Mouse (Mus musculus): Measurements from ENCODE around the gene Asna1. TPM values are rescaled to one million over a fixed set of nuclear protein-coding genes. Genes with fewer than 3 reads are reported as not detected.

The Asna1 gene
- polyA plus RNA-seq, 1 experiment from 2014 or later: 116 TPM

- peak; percentile 4; the same call in 1 of the 2 replicates for TF ChIP-seq CTCF (IDR thresholded peaks at IDR 0.05; ENCODE audit: low read depth)
- no peak for DNase-seq (ENCODE audit: low spot score)
- ATAC-seq (replicated peaks; ENCODE audit: low FRiP score, low read depth): no peak
- Histone ChIP-seq H3K9me3 (replicated peaks; ENCODE audit: low read length) (no peaks in the 10 kb centered on the region), H3K9ac (ENCODE audit: low read depth, low read length) (no peak overlapping the region), H3K4me2 (ENCODE audit: low read length) (no peak overlapping the region), H3K4me3 (replicated peaks; ENCODE audit: low read depth, low read length) (no peak overlapping the region), H3K27me3 (ENCODE audit: insufficient read depth, low read length) (no peaks in the 10 kb centered on the region; the same call in 1 of the 2 replicates), H3K27ac (no peak overlapping the region), H3K36me3 (ENCODE audit: insufficient read depth, low read length) (peaks cover 30% of the 10 kb centered on the region), H3K4me1 (replicated peaks; ENCODE audit: insufficient read depth, low read length) (no peaks in the 10 kb centered on the region; the same call in 1 of the 2 replicates)
- 65% methylated on average over 5 of the region's 5 CpGs for WGBS
Measured at GRCm38 (mm10) chr8:85017209-85017608, 7.9 kb downstream of the Asna1 start.

- peaks cover 27% of the 10 kb centered on the region for H3K36me3 ChIP-seq (ENCODE audit: insufficient read depth, low read length)
- no peaks in the 10 kb centered on the region; the same call in 1 of the 2 replicates for H3K27me3 ChIP-seq (ENCODE audit: insufficient read depth, low read length)
- TF ChIP-seq CTCF (IDR thresholded peaks at IDR 0.05; ENCODE audit: low read depth): no peak
- no peak overlapping the region for H3K4me2 ChIP-seq (ENCODE audit: low read length)
- DNase-seq (ENCODE audit: low spot score) (no peak), ATAC-seq (replicated peaks; ENCODE audit: low FRiP score, low read depth) (no peak)
- no peak overlapping the region for H3K4me3 ChIP-seq (replicated peaks; ENCODE audit: low read depth, low read length)
- no peak overlapping the region for H3K9ac ChIP-seq (ENCODE audit: low read depth, low read length)
- no peaks in the 10 kb centered on the region; the same call in 1 of the 2 replicates for H3K4me1 ChIP-seq (replicated peaks; ENCODE audit: insufficient read depth, low read length)
- H3K9me3 ChIP-seq (replicated peaks; ENCODE audit: low read length): no peaks in the 10 kb centered on the region
- H3K27ac ChIP-seq: no peak overlapping the region
- 74% methylated on average over 10 of the region's 10 CpGs for WGBS
Measured at GRCm38 (mm10) chr8:85016724-85017123, 8.4 kb downstream of the Asna1 start.

GRCm38 (mm10) chr8:85014431-85014830 is 10.7 kb downstream of the Asna1 start, which contains the start of gene Best2:
TSS of gene Best2 (minus strand) at chr8:85014531.
- no peak within 1 kb of the TSS for H3K27ac ChIP-seq
- peaks cover 6% of the 10 kb centered on the region; the same call in 1 of the 2 replicates for H3K27me3 ChIP-seq (ENCODE audit: insufficient read depth, low read length)
- ATAC-seq (replicated peaks; ENCODE audit: low FRiP score, low read depth): no peak
- peak within 1 kb of the TSS; percentile 54 for H3K4me2 ChIP-seq (ENCODE audit: low read length)
- DNase-seq (ENCODE audit: low spot score): no peak
- peak within 1 kb of the TSS; percentile 13; the same call in 1 of the 2 replicates for H3K4me3 ChIP-seq (replicated peaks; ENCODE audit: low read depth, low read length)
- no peaks in the 10 kb centered on the region; the same call in 1 of the 2 replicates for H3K4me1 ChIP-seq (replicated peaks; ENCODE audit: insufficient read depth, low read length)
- 51% methylated on average over 2 of the region's 2 CpGs for WGBS
- peaks cover 18% of the 10 kb centered on the region for H3K36me3 ChIP-seq (ENCODE audit: insufficient read depth, low read length)
- H3K9me3 ChIP-seq (replicated peaks; ENCODE audit: low read length): no peaks in the 10 kb centered on the region
- TF ChIP-seq CTCF (IDR thresholded peaks at IDR 0.05; ENCODE audit: low read depth): no peak
- H3K9ac ChIP-seq (ENCODE audit: low read depth, low read length): no peak within 1 kb of the TSS; the same call in 1 of the 2 replicates

- 5% methylated on average over 25 of the region's 26 CpGs for WGBS
- H3K27me3 ChIP-seq (ENCODE audit: insufficient read depth, low read length): peaks cover 6% of the 10 kb centered on the region; the same call in 1 of the 2 replicates
- no peaks in the 10 kb centered on the region; the same call in 1 of the 2 replicates for H3K4me1 ChIP-seq (replicated peaks; ENCODE audit: insufficient read depth, low read length)
- no peak overlapping the region; the same call in 1 of the 2 replicates for H3K9ac ChIP-seq (ENCODE audit: low read depth, low read length)
- H3K4me3 ChIP-seq (replicated peaks; ENCODE audit: low read depth, low read length): peak overlapping the region; percentile 13; the same call in 1 of the 2 replicates
- peak overlapping the region; percentile 54 for H3K4me2 ChIP-seq (ENCODE audit: low read length)
- ATAC-seq (replicated peaks; ENCODE audit: low FRiP score, low read depth): peak; percentile 52; the same call in 1 of the 2 replicates
- TF ChIP-seq CTCF (IDR thresholded peaks at IDR 0.05; ENCODE audit: low read depth): peak; percentile 81
- H3K36me3 ChIP-seq (ENCODE audit: insufficient read depth, low read length): peaks cover 7% of the 10 kb centered on the region
- H3K27ac ChIP-seq: no peak overlapping the region
- H3K9me3 ChIP-seq (replicated peaks; ENCODE audit: low read length): no peaks in the 10 kb centered on the region
- DNase-seq (ENCODE audit: low spot score): peak; percentile 86
Measured at GRCm38 (mm10) chr8:85013230-85013840, 11.7 kb downstream of the Asna1 start.

GRCm38 (mm10) chr8:85011242-85011641 is 13.8 kb downstream of the Asna1 start:
- no peak overlapping the region for H3K27ac ChIP-seq
- no peak for TF ChIP-seq CTCF (IDR thresholded peaks at IDR 0.05; ENCODE audit: low read depth)
- peaks cover 6% of the 10 kb centered on the region; the same call in 1 of the 2 replicates for H3K27me3 ChIP-seq (ENCODE audit: insufficient read depth, low read length)
- ATAC-seq (replicated peaks; ENCODE audit: low FRiP score, low read depth) (no peak; the same call in 1 of the 2 replicates), DNase-seq (ENCODE audit: low spot score) (no peak)
- no peak overlapping the region for H3K4me2 ChIP-seq (ENCODE audit: low read length)
- no peaks in the 10 kb centered on the region; the same call in 1 of the 2 replicates for H3K4me1 ChIP-seq (replicated peaks; ENCODE audit: insufficient read depth, low read length)
- 11% methylated on average over 28 of the region's 28 CpGs for WGBS
- H3K9ac ChIP-seq (ENCODE audit: low read depth, low read length): no peak overlapping the region
- no peaks in the 10 kb centered on the region for H3K9me3 ChIP-seq (replicated peaks; ENCODE audit: low read length)
- H3K4me3 ChIP-seq (replicated peaks; ENCODE audit: low read depth, low read length): no peak overlapping the region
- no peaks in the 10 kb centered on the region for H3K36me3 ChIP-seq (ENCODE audit: insufficient read depth, low read length)

GRCm38 (mm10) chr8:85007686-85008085 is 17.4 kb downstream of the Asna1 start:
- 18% methylated on average over 25 of the region's 25 CpGs for WGBS
- H3K27me3 ChIP-seq (ENCODE audit: insufficient read depth, low read length): 0 out of 2 replicates have a peak, but pooled peaks cover 6% of the 10 kb centered on the region
- no peak overlapping the region for H3K9ac ChIP-seq (ENCODE audit: low read depth, low read length)
- DNase-seq (ENCODE audit: low spot score) (peak; percentile 10), ATAC-seq (replicated peaks; ENCODE audit: low FRiP score, low read depth) (no peak)
- no peaks in the 10 kb centered on the region for H3K4me1 ChIP-seq (replicated peaks; ENCODE audit: insufficient read depth, low read length)
- no peak overlapping the region for H3K4me3 ChIP-seq (replicated peaks; ENCODE audit: low read depth, low read length)
- H3K27ac ChIP-seq: no peak overlapping the region
- no peak overlapping the region for H3K4me2 ChIP-seq (ENCODE audit: low read length)
- H3K9me3 ChIP-seq (replicated peaks; ENCODE audit: low read length): no peaks in the 10 kb centered on the region
- no peaks in the 10 kb centered on the region for H3K36me3 ChIP-seq (ENCODE audit: insufficient read depth, low read length)
- peak; percentile 55 for TF ChIP-seq CTCF (IDR thresholded peaks at IDR 0.05; ENCODE audit: low read depth)
